8 mouse cellular contexts compared by ENCODE assay signal in genomic region chr13:105053618-105054017, GRCm38 (mm10). TPM values are rescaled to one million over a fixed set of nuclear protein-coding genes. Genes with fewer than 3 reads are reported as not detected.
DNase-seq lines count a peak whose midpoint lies in the region; ATAC-seq and TF ChIP-seq lines count a peak whose summit lies in the region.

No protein-coding gene starts in this region.

- no peak for TF ChIP-seq CTCF in spleen, adult 2 months (IDR thresholded peaks at IDR 0.05; ENCODE audit: extremely low read depth, insufficient read depth, insufficient read length, insufficient replicate concordance)

- no peak for TF ChIP-seq POLR2A in spleen, adult 2 months (IDR thresholded peaks at IDR 0.05; ENCODE audit: low read depth, low read length)

- H3K4me3 ChIP-seq in spleen, adult 2 months (ENCODE audit: extremely low read depth, insufficient read depth, insufficient read length), result peak overlapping the region; percentile 60
- H3K4me3 ChIP-seq in embryonic facial prominence, embryonic 12.5 days, result peak overlapping the region; percentile 47
- peak overlapping the region; percentile 55 for H3K4me3 ChIP-seq in limb, embryonic 15.5 days

- intact Hi-C loops in heart, postnatal 14 days (cut with DNase I), result loop anchor here (2.0 to 5.0 kb wide), 3 partner anchors 105 to 236 kb away; partner anchors contain the start of gene Cwc27

- peaks cover 6% of the 10 kb centered on the region for H3K4me1 ChIP-seq in spleen, adult 2 months (ENCODE audit: control insufficient read depth, insufficient read depth, insufficient read length)
- H3K4me1 ChIP-seq in embryonic facial prominence, embryonic 12.5 days, result peaks cover 9% of the 10 kb centered on the region; the same call in 1 of the 2 replicates
- peaks cover 14% of the 10 kb centered on the region for H3K4me1 ChIP-seq in limb, embryonic 15.5 days

- peaks cover 12% of the 10 kb centered on the region; the same call in 1 of the 2 replicates for H3K27me3 ChIP-seq in spleen, adult 2 months (ENCODE audit: control insufficient read depth, insufficient read depth, low read length)
- peaks cover 16% of the 10 kb centered on the region for H3K27me3 ChIP-seq in embryonic facial prominence, embryonic 12.5 days
- H3K27me3 ChIP-seq in limb, embryonic 15.5 days, result peaks cover 3% of the 10 kb centered on the region; the same call in 1 of the 2 replicates

- 0 out of 2 replicates have a peak, but pooled peaks have one; percentile 24 for ATAC-seq in embryonic facial prominence, embryonic 12.5 days (ENCODE audit: insufficient number of reproducible peaks, insufficient read depth, low FRiP score, low TSS enrichment)
- no peak for ATAC-seq in limb, embryonic 15.5 days (ENCODE audit: insufficient number of reproducible peaks, low FRiP score, low TSS enrichment, low read depth)

- 20% methylated on average over 12 of the region's 12 CpGs for WGBS in spleen, adult 2 months
- WGBS in embryonic facial prominence, embryonic 12.5 days, result under 1% methylated on average over 12 of the region's 12 CpGs
- WGBS in limb, embryonic 15.5 days, result under 1% methylated on average over 12 of the region's 12 CpGs

- no peaks in the 10 kb centered on the region for H3K9me3 ChIP-seq in embryonic facial prominence, embryonic 12.5 days
- no peaks in the 10 kb centered on the region for H3K9me3 ChIP-seq in limb, embryonic 15.5 days

- no peak for DNase-seq in spleen, adult 2 months (ENCODE audit: low read depth in 1 of 2, low spot score in 2 of 2)
- no peak for DNase-seq in spleen, postnatal 10 days (ENCODE audit: low spot score in 2 of 2)
- DNase-seq in heart, postnatal 14 days, result peak; percentile 6 to 20
- peak; percentile 51 to 58 for DNase-seq in right cerebral cortex, adult 2 months (ENCODE audit: low spot score in 2 of 2)
- DNase-seq in yolk sac, embryonic 10.5 days (ENCODE audit: low spot score), result no peak
- DNase-seq in thymus, postnatal 4 days, result no peak

- peak overlapping the region; percentile 90 for H3K4me2 ChIP-seq in embryonic facial prominence, embryonic 12.5 days (replicated peaks)
- peak overlapping the region; percentile 91 for H3K4me2 ChIP-seq in limb, embryonic 15.5 days

- no peak overlapping the region for H3K27ac ChIP-seq in spleen, adult 2 months (ENCODE audit: insufficient read depth, low read length)
- H3K27ac ChIP-seq in embryonic facial prominence, embryonic 12.5 days, result no peak overlapping the region
- no peak overlapping the region for H3K27ac ChIP-seq in limb, embryonic 15.5 days

- no peaks in the 10 kb centered on the region for H3K36me3 ChIP-seq in spleen, adult 2 months (ENCODE audit: control insufficient read depth, insufficient read depth, low read length)
- no peaks in the 10 kb centered on the region for H3K36me3 ChIP-seq in embryonic facial prominence, embryonic 12.5 days
- no peaks in the 10 kb centered on the region for H3K36me3 ChIP-seq in limb, embryonic 15.5 days

- H3K9ac ChIP-seq in embryonic facial prominence, embryonic 12.5 days, result peak overlapping the region; percentile 47
- peak overlapping the region; percentile 51; the same call in 1 of the 2 replicates for H3K9ac ChIP-seq in limb, embryonic 15.5 days

RNA-seq across cellular contexts. Expression of gene Rgs7bp, which starts 1.1 kb away (rescaled TPM):
- 0.22 and 0.34 TPM in 2 replicates for polyA plus RNA-seq in spleen, adult 2 months (2012; rRNA removed)
- 3.8 and 4.8 TPM in 2 replicates for polyA plus RNA-seq in embryonic facial prominence, embryonic 12.5 days (2016; fragmentation: Nextera tagmentation; extraction: Ambion mirVana)
- total RNA-seq in heart, postnatal 14 days (2021), result 1 to 10 TPM; 3.8 to 4.3 TPM
- 4.8 and 5.0 TPM in 2 replicates for polyA plus RNA-seq in limb, embryonic 15.5 days (2015; fragmentation: Nextera tagmentation; extraction: Ambion mirVana)

RNA-seq across cellular contexts. Expression of gene 4933425L06Rik, which starts 28.3 kb away (rescaled TPM):
- not detected in 2 replicates for polyA plus RNA-seq in spleen, adult 2 months (2012; rRNA removed)
- not detected in 2 replicates for polyA plus RNA-seq in embryonic facial prominence, embryonic 12.5 days (2016; fragmentation: Nextera tagmentation; extraction: Ambion mirVana)
- total RNA-seq in heart, postnatal 14 days (2021), result not detected
- not detected in 2 replicates for polyA plus RNA-seq in limb, embryonic 15.5 days (2015; fragmentation: Nextera tagmentation; extraction: Ambion mirVana)

Comparison
In these comparisons a context has a peak if more than half of its experiments do, and no peak if none do; other contexts are left out.
1. DNase-seq: peak in heart, postnatal 14 days (2 of 2) and right cerebral cortex, adult 2 months (2 of 2); none in spleen, adult 2 months (0 of 2), spleen, postnatal 10 days (0 of 2), yolk sac, embryonic 10.5 days (single experiment) and thymus, postnatal 4 days (single experiment).
2. Peak in every context shown above with its lines, with median percentiles within 50 percentile points of each other: H3K4me3 ChIP-seq.